Mouse (Mus musculus): ENCODE measurements at regions not wholly inside any gene's neighbourhood (a gene's known extent, or its start where the extent isn't known, plus 50 kb on each side); places are given as distances from the start of the nearest gene placed in this dataset.
A peak's percentile ranks its signal among the peaks of the same experiment; 100 is the strongest.

DNA sequence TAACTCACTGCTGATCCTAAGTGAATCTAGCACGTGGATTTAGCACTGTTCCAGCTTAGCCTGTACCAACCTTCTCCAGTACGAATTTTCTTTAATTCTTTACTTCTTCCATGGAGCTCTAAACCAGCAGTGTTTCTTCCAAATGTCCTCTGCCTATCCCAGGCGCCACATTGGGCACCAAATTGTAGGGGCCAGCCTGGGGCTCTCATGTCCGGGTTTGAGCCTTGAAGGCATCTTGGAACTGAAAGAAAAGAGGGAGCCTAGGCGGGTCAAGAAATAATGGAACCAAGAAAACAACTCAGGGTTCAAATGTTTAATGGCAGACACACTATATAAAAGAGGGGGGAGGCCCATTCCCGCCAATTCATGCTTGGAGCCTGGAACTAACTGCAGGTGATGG, 69.9 kb downstream of the Btbd35f17 start:
- peak in 1 of 2 experiments; percentile 3 for DNase-seq
